Mouse (Mus musculus) neural tube, embryonic 10.5 days (tissue): ENCODE results near the gene Trmt1l.

ENCODE experiments used
- DNase-seq: peaks from one replicate; pipeline ENCODE4 v3.0.0-alpha.2; 2017; ENCODE audit warnings: low spot score; ENCODE audit errors: extremely low spot score

Gene Trmt1l

DNA sequence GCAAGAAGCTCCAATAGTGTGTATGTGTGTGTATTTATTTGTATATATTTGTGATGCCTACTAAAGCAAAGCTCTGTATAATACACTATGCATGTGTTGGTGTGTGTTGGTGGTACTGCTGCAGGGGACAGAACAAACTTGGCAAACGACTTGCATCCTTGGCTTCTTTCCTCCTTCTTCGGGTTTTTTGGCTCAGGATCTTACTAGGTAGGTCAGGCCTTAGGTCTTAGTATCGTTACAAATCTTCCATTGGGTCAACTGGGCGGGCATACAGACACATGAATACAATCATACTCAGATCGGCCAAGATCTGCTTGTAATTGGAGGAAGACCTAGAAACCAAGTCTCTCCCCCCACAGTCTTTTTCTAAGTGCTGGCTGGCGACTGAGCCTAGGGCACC, 66.4 kb downstream of the Trmt1l start:
- no peak for DNase-seq

DNA sequence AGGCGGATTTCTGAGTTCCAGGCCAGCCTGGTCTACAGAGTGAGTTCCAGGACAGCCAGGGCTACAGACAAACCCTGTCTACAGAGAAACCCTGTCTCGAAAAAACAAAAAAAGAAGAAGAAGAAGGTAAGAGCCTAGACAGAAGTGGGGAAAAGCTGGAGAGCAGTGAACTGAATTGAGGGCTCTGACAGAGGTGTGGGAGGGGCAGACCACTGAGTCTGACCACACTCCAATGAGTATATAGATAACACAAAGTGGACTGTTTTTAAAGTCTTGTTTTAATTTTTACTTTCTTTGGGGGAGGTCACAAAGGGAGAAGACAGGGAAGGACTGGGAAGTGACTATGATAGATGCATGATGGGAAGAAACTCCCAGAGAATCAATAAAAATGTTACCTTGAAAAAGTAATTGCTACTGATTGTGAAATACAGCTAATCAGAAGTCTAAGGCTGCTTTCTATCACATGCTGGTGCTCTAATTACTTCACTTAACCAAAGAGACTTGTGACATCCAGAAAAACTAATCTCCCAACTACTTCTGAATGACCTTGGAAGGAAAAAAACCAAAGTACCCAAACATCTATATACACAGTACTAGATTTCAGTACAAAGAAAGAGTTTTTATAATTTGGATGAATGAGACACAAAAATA, 67.4 kb downstream of the Trmt1l start:
- no peak for DNase-seq

DNA sequence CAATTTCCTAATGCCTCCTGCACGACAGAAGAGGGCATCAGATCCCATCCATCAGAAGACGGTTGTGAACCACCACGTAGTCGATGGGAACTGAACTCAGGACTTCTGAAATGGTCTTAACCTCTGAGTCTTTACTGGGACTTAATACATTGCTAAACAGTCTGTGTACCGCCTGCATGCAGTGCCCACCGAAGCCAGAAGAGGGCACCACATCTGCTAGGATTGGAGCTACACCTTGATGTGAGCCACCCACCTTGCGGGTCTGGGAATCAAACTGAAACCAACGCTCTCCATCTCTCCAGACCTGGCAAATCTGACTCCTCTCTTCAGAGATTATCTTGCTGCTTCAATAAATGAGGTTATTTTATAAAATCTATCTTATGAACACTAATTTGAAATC, 68.7 kb downstream of the Trmt1l start:
- peak; percentile 42 for DNase-seq

DNA sequence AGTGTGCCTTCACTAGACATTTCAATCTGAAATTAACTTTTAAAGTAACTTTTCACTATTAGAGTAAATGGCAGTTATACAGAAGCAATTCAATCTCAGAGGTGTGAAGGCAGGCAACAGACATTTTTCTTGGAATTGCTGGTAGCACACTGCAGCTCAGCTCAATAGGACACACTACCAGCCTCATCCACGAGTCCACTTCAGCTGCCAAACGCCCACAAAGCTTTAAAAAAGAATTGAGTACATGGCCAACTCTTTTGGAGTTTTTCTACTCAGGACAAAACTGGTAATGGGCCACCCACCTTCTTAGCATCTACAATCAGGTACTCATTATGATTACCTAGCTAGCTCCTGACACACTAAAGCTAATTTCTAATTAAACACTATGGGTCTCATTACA, 69.6 kb downstream of the Trmt1l start:
- DNase-seq, result no peak

DNA sequence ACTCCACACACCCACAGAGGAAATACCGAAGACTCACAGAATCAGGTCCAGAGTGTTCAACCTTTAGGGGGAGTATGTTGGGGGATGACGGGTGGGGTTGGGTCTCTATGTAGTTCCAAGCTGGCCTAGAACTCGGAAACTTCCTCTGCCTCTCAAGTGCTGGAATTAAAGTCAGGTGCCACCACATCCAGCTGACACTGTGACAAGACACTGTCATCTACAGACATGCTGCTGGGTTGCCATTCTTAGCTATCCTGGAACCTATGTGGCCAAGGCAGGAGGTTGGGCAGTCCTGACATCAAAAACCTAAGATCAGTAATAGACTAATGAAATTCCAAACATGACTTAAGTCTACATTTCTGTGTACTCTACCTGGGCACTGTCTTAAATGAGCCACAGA, 70.0 kb downstream of the Trmt1l start:
- no peak for DNase-seq

DNA sequence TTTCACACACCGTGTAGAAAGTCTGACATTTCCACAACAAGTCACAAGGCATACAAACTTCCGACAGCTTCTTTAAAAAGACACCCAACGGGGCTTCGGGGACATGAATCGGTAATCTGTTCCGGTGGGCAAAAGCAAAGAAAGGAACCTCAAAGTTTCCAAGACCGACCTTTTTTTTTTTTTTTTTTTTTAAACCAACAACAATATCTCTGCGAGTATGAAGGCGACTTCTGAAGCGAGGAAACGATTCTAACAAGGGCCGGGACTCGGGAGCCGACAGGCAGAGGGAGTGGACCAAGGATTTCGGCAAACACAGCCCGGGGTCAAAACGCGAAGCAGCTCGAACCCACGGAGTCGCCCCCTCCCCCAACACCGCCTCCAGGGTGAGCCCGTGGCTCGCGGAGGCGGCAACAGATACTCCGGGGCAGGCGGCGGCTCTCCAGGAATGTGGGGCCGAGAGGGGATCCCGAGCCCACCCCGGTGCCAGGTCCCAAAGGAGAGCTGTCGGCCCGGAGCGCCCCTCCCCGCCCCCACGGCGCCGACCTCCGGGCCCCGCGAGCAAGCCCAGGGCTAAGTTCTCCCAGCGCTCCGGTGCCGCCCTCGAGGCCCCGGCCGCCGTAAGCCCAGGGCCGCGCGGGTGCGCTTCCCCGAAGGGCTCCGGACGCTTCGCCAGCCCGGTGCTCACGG, 71.6 kb downstream of the Trmt1l start:
- peak; percentile 80 for DNase-seq

DNA sequence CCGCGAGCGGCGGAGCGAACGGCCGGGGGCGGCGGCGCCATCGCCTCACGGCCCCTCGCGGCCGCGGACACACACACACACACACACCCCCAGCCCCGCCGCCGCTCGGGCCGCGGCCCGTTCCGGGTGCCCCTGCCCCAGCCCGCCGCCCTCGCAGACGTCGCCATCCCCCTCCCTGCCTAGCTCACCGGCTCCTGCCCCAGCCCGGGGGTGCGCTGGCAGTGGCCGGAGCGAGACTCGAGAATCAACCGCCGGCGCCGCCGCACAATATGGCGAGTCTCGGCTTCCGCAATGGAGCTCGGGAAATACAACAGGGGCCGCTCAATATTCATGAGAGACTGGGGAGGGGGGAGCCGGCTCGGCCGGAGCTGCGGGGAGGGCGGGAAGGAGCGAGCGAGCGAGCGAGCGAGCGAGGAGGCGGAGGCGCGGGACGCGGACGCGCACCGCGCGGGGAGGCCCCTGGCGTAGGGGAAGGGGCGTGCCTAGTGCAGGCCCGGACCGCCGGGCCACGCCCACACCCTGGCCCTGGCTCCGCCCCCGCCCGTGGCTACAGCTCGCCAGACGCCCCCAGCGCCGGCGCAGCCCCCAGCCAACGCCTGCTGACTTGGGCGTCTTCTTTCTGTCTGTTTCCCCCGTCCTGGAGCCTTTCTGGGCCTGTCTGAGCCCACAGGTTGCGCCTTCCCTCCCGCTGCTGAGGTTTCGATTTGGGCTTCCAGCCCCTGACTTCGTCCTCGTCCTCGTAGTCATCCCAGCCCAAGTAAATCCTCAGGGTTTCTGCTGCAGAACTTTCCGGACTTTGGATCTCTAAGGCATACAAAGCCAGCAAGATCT, 72.4 kb downstream of the Trmt1l start, which contains the start of gene Rnf2:
TSS of gene Rnf2 (minus strand) at position 425 of the 831 bp plus-strand sequence.
- DNase-seq, result peak; percentile 92
